Mouse (Mus musculus) cortical plate, adult 2 months (tissue): ENCODE measurements around the gene Taldo1.

ENCODE experiments used
- CTCF ChIP-seq: fragments of 200-500 bp; IDR thresholded peaks from 2 replicates; pipeline ENCODE4 v1.5.1; 2011; ENCODE audit warnings: mild to moderate bottlenecking, control low read depth, low read length; ENCODE audit not compliant: insufficient read depth; ENCODE audit errors: extremely low read depth
- POLR2A ChIP-seq: fragments of 200-500 bp; IDR thresholded peaks from 2 replicates; pipeline ENCODE4 v1.6.1; 2011; ENCODE audit warnings: mild to moderate bottlenecking, low read length, control low read depth; ENCODE audit not compliant: insufficient read depth; ENCODE audit errors: extremely low read depth

DNA sequence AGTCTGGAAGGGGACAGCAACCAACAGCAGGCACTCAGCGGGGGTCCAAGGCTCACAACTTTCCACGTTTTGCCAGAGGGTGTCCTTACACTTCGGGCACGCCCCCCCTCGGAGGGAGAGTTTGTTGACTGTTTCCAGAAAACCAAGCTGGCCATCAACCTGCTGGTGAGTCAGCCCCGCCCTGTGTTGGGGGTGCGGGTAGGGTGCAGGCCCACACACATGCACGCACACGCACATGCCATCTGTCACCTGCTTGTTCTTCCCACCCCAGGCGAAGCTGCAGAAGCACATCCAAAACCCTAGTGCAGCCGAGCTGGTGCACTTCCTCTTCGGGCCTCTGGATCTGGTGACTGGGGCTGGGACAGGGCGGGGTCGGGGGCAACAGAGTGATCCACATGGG, 35.0 kb upstream of the Taldo1 start:
- TF ChIP-seq CTCF (no peak), POLR2A (no peak)
